Mouse (Mus musculus): ENCODE data around the gene Asic2. TPM values are rescaled to one million over a fixed set of nuclear protein-coding genes. Genes with fewer than 3 reads are reported as not detected.

Asic2 gene
- polyA plus RNA-seq, 1 experiment = 24.0 TPM

DNA sequence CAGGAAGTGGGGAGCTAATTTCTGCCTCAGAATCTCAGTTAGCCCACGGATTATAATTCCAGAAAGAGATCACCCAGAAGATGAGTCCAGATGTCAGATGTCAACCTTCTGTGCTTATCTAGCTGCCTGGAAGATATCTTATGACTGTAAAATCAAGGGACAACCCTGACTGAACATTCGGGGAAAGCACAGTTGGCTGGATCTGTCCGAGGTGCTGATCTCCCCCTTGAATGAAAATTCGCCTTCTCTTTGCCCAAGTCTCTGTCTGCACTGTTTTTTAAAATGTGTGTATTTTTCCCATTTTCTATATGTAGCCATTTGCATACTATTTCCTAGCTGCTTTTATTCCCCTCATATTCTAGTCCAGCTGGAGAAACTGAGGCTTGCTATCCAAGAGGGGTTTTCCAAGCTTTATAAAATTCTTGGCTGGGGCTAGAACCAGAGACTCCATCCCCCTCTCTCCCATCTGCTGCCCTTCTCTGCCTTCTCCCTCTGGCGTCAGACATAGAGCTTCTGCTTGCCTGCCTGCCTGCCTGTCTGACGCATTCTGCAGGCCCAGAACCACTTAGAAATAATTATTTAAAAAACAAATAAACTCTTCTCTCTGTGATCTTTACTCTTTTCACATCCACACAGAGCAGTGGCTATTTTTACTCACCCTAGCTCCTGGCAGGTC is 481.9 kb downstream of the Asic2 start:
- TF ChIP-seq CTCF (IDR thresholded peaks at IDR 0.05; ENCODE audit: borderline replicate concordance, extremely low read depth, insufficient read depth, insufficient read length) (no peak), POLR2A (IDR thresholded peaks at IDR 0.05; ENCODE audit: borderline replicate concordance, extremely low read depth, insufficient read depth, insufficient read length, poor library complexity, severe bottlenecking) (no peak)
- DNase-seq (ENCODE audit: low read depth) = peak; percentile 83

DNA sequence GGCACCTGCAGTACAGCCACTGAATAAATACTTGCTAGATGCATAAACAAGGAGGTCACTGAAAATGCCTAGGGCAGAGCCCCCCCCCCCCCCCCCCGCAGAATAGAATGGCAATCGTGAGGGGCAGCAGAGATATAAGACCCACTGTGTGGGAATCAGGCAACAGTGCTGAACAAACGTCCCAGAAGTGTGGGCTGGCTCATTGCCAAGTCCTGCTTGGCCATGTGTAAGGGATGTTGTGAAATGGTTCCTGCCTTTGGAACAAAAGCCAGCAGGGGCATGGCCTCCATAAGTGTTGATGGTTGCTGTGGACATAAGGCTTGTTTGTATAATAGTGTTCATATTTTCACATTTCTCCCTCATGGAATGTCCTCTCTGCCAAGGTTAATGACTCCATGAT is 487.1 kb downstream of the Asic2 start:
- no peak for TF ChIP-seq CTCF (IDR thresholded peaks at IDR 0.05; ENCODE audit: borderline replicate concordance, extremely low read depth, insufficient read depth, insufficient read length)
- no peak for TF ChIP-seq POLR2A (IDR thresholded peaks at IDR 0.05; ENCODE audit: borderline replicate concordance, extremely low read depth, insufficient read depth, insufficient read length, poor library complexity, severe bottlenecking)
- DNase-seq (ENCODE audit: low read depth) = peak; percentile 44

DNA sequence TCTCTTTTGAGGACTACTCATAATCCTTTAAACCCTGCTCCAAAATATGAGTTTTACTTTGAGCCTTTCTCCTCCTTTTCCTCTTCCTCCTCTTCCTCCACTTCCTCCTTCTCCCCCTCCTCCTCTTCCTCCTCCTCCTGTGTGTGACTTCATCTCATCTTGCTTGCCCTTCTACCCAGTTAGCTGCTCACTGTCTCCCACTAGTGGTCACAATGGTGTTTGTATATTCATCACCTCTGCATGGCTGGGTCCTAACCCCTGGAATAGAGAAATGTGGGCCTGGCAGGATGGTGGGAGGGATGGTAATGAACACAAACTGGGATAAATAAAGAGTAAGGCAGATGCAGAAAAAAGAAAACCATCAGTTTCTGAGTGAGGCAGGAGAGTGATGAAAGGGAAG is 492.0 kb downstream of the Asic2 start:
- TF ChIP-seq CTCF (IDR thresholded peaks at IDR 0.05; ENCODE audit: borderline replicate concordance, extremely low read depth, insufficient read depth, insufficient read length) (peak; percentile 47; the same call in 1 of the 2 replicates), POLR2A (IDR thresholded peaks at IDR 0.05; ENCODE audit: borderline replicate concordance, extremely low read depth, insufficient read depth, insufficient read length, poor library complexity, severe bottlenecking) (no peak)
- no peak for DNase-seq (ENCODE audit: low read depth)

DNA sequence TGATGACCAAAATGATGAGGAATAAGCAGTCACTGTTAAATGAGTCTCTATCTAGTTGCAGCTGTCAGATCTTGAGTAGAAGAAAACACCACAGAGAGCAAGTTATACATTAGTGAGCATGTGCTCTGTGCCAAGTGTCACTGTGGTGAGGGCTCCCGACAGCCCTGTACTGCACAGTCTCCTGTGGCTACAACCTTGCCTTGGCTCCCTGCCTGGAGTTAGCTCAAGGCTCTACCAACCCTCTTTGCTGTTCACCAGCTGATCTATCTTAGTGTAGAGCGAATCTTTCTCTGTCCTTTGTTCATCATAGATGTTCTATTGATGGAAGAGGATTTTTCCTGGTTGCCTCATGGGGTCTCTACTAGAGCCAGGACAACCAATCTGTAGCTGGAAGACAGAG is 494.1 kb downstream of the Asic2 start:
- TF ChIP-seq CTCF (IDR thresholded peaks at IDR 0.05; ENCODE audit: borderline replicate concordance, extremely low read depth, insufficient read depth, insufficient read length) = no peak
- TF ChIP-seq POLR2A (IDR thresholded peaks at IDR 0.05; ENCODE audit: borderline replicate concordance, extremely low read depth, insufficient read depth, insufficient read length, poor library complexity, severe bottlenecking) = no peak
- no peak for DNase-seq (ENCODE audit: low read depth)

DNA sequence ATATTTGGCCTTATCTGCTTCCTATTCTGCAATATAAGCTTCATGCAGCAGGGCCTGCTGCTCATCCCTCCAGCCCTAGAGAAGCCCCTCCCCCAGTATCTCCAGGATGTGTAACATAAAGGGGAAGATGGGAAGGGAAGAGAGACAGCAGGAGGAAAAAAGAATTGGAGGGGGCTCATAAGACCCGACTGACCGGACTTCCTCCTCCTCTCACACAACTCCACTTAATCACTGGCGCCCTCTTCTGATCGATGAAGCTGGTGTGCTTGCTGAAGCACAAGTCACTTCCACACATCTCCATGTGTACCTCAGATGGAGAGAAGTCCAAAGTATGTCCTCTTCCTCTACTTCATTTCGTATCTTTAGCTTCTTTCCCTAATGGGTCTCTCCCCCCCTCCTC is 506.1 kb downstream of the Asic2 start:
- TF ChIP-seq CTCF (IDR thresholded peaks at IDR 0.05; ENCODE audit: borderline replicate concordance, extremely low read depth, insufficient read depth, insufficient read length) = peak; percentile 65
- TF ChIP-seq POLR2A (IDR thresholded peaks at IDR 0.05; ENCODE audit: borderline replicate concordance, extremely low read depth, insufficient read depth, insufficient read length, poor library complexity, severe bottlenecking) = no peak
- peak; percentile 92 for DNase-seq (ENCODE audit: low read depth)

DNA sequence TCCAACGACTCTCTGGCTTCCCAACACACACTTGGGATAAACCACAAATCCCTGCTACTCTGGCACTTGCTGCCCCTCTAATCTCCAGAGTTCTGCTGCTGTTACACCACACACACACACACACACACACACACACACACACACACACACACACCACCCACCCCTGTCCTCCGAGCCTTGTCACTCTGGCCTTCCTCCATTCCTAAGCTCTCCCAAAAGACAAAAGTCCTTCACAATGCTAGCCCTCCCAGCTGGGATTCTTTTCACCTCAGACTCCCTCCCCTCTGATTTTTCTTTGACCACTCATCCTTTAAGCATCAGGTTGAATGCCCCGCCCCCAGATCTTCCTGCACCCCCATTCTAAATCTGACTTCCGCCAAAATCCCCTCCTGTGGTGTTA is 506.5 kb downstream of the Asic2 start:
- DNase-seq (ENCODE audit: low read depth) = no peak
- TF ChIP-seq POLR2A (IDR thresholded peaks at IDR 0.05; ENCODE audit: borderline replicate concordance, extremely low read depth, insufficient read depth, insufficient read length, poor library complexity, severe bottlenecking) = no peak
- TF ChIP-seq CTCF (IDR thresholded peaks at IDR 0.05; ENCODE audit: borderline replicate concordance, extremely low read depth, insufficient read depth, insufficient read length) = no peak

DNA sequence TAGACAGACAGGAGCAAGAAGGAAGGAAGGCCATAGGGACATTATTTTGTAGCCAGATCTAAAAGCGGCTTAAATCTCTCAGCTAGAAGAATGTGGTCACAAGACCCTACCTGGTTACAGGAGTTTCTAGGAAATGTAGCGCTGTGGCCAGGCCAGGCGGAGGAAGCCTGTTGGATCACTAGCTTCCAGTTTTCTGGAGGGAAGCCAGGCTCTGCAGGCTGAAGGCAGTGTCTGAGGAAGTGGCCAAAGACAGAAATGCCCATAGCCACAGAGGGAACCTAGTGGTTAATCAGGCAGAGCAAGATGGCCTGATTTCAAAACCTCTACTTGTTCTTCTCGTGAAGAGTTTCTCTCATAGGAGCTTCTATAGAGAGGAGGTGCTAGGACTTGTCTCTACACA is 513.3 kb downstream of the Asic2 start:
- no peak for DNase-seq (ENCODE audit: low read depth)
- TF ChIP-seq CTCF (IDR thresholded peaks at IDR 0.05; ENCODE audit: borderline replicate concordance, extremely low read depth, insufficient read depth, insufficient read length) (no peak), POLR2A (IDR thresholded peaks at IDR 0.05; ENCODE audit: borderline replicate concordance, extremely low read depth, insufficient read depth, insufficient read length, poor library complexity, severe bottlenecking) (no peak)

DNA sequence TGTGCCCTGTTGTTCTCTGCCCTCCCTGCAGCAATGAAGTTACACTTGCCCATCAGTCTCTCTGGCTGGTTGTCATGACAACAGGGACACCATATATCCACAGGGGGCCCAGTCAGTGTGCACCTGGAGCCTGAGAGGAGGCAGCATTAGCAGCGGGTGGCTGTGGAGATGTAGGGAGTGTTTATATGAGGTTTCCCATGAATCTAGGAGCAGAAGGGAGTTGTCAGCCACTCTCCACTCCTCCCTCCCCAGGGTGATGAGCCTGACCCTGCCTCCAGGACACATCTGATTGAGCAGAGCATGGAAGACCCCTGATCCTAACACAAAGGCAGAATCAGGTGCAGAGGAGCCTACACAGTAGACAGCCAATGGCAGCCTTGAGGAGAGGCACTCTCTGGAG is 514.1 kb downstream of the Asic2 start:
- no peak for TF ChIP-seq POLR2A (IDR thresholded peaks at IDR 0.05; ENCODE audit: borderline replicate concordance, extremely low read depth, insufficient read depth, insufficient read length, poor library complexity, severe bottlenecking)
- TF ChIP-seq CTCF (IDR thresholded peaks at IDR 0.05; ENCODE audit: borderline replicate concordance, extremely low read depth, insufficient read depth, insufficient read length) = no peak
- peak; percentile 85 for DNase-seq (ENCODE audit: low read depth)

DNA sequence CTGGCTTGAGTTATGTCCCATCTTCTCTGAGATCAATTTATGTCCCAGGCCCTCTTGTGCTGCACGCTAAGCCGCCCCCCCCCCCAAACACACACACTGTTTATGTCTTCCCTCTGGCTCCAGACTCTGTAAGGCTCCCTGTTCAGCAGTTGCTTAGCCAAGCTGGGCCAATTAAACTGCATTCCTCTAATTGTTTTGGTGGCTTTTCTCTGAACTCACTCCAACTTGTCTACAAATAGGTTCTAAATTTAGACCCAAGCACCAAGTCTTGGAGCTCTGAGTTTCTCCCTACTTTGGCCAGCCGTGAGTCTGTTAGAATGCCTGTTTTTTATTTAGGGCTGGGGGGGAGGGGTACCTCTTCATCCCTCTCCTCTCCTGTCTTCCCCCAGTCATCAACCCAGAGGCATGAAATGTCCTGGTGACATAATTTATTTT is 519.0 kb downstream of the Asic2 start:
- TF ChIP-seq CTCF (IDR thresholded peaks at IDR 0.05; ENCODE audit: borderline replicate concordance, extremely low read depth, insufficient read depth, insufficient read length) (no peak), POLR2A (IDR thresholded peaks at IDR 0.05; ENCODE audit: borderline replicate concordance, extremely low read depth, insufficient read depth, insufficient read length, poor library complexity, severe bottlenecking) (no peak)
- peak; percentile 94 for DNase-seq (ENCODE audit: low read depth)

DNA sequence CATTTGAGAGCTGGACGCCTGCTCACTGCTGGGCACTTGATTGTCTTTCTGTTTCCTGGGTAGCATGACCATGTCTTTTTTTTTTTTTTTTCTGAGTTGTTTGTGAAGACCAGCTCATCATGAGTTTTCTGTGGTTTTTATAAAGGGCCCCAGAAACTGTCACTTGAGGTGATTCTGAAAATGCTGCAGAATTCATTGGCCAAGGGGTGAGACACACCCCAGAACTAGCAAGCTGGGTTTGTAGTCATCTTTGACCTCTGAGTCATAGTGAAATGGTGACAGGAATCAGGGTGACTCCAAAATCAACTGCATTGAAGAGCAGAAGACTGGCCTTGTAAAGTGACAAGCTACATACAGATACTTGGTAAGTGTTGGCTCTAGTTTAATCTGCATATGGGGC is 521.9 kb downstream of the Asic2 start:
- no peak for DNase-seq (ENCODE audit: low read depth)
- no peak for TF ChIP-seq POLR2A (IDR thresholded peaks at IDR 0.05; ENCODE audit: borderline replicate concordance, extremely low read depth, insufficient read depth, insufficient read length, poor library complexity, severe bottlenecking)
- TF ChIP-seq CTCF (IDR thresholded peaks at IDR 0.05; ENCODE audit: borderline replicate concordance, extremely low read depth, insufficient read depth, insufficient read length) = no peak

DNA sequence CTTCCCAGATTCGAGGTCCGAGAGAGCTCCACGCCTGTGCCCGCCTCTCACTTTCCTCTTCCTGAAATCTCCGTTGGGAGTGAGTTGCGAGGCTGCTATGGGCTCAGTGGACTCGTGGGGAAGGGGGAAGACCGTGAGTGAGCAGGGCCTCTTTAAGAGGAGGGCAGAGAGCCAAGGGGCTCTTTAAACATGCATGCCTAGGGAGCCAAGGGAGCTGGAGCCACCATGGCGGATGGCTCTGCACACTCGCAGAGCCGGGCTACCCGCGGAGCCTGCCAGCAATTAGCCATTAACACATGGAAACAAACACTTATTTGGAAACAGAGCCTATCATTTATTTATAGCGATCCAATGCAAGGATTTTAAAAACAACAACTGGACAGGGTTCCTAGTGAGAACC is 541.4 kb downstream of the Asic2 start:
- no peak for TF ChIP-seq CTCF (IDR thresholded peaks at IDR 0.05; ENCODE audit: borderline replicate concordance, extremely low read depth, insufficient read depth, insufficient read length)
- no peak for TF ChIP-seq POLR2A (IDR thresholded peaks at IDR 0.05; ENCODE audit: borderline replicate concordance, extremely low read depth, insufficient read depth, insufficient read length, poor library complexity, severe bottlenecking)
- peak; percentile 90 for DNase-seq (ENCODE audit: low read depth)

DNA sequence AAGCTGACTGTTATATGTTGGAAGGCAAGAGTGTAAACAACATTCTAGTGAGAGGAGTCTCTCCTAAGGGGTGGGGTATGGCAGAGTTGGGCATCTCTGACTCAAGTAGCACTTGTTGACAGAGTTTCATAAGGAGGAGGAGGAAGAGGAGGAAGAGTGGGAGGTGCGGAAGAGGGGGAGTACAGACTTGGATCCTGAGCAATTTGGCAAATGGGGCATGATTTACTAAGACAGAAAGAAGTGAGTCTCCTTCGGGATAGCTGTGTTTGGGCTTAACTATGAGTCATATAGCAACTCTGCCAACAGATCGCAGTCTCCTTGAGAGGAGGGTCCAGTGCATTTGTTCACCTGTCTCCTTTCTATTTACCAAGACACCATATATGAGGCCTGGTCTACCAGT is 549.1 kb downstream of the Asic2 start:
- TF ChIP-seq CTCF (IDR thresholded peaks at IDR 0.05; ENCODE audit: borderline replicate concordance, extremely low read depth, insufficient read depth, insufficient read length) = no peak
- no peak for TF ChIP-seq POLR2A (IDR thresholded peaks at IDR 0.05; ENCODE audit: borderline replicate concordance, extremely low read depth, insufficient read depth, insufficient read length, poor library complexity, severe bottlenecking)
- DNase-seq (ENCODE audit: low read depth) = no peak

All from brain, embryonic 14.5 days (tissue).